Mouse (Mus musculus): ENCODE results near the gene Zswim3.

DNA sequence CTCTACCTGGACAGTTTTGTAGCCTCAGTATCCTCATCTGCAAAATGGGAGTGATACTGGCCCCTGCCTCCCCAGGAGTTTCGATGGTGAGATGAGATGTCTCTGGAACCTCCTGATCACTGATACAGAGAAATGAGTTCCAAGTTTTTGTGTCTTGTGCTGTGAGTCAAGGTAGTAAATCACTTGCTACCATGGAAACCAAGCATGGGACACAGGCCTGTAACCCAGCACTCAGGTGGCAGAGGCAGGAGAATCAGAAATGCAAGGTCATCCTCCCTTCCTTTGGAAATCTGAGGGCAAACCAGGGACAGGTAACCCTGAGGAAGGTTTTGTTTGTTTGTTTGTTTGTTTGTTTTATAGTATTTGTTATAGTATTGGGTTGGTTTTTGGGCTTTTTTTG lies 24.2 kb downstream of the Zswim3 start:
- no peak for TF ChIP-seq CTCF (IDR thresholded peaks at IDR 0.05; ENCODE audit: extremely low read depth, insufficient read length, insufficient replicate concordance, low read depth, low read length)
- no peak for TF ChIP-seq POLR2A (IDR thresholded peaks at IDR 0.05; ENCODE audit: low read depth, low read length)

All from small intestine, adult 2 months (tissue).